Mouse (Mus musculus): ENCODE measurements around the gene Dpm3.
"Not testable (repeated sequence)": the region's sequence is repeated elsewhere in the genome, so short reads cannot be mapped to it uniquely, and the experiment has no call there.

The Dpm3 gene

DNA sequence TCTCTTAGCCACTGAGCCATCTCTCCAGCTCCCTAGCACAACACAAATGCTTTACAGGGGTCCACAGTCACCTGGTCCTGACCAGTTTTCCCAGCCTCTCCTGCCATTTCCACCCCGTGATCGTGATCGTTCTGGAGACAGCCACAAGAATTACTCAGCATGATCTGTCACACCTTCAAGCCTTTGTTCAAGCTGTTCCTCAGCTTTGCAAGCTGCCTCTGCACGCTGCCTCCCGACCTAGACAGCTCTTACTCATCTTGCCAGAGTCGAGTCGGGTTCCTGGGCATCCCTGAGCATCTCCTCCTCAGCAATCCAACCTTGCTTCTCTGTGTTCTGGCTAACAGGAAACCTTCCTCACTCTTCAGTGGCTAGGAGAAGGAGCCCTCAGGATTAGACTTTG is at the start of gene Dpm3:
TSS of gene Dpm3 (plus strand) at position 283 of the 400 bp plus-strand sequence.
- no peak for DNase-seq

- DNase-seq, result no peak
Observed at GRCm38 (mm10) chr3:89209731-89210130, 49.4 kb upstream of the Dpm3 start.

- DNase-seq, result no peak
Observed at GRCm38 (mm10) chr3:89210162-89210561, 49.0 kb upstream of the Dpm3 start.

DNA sequence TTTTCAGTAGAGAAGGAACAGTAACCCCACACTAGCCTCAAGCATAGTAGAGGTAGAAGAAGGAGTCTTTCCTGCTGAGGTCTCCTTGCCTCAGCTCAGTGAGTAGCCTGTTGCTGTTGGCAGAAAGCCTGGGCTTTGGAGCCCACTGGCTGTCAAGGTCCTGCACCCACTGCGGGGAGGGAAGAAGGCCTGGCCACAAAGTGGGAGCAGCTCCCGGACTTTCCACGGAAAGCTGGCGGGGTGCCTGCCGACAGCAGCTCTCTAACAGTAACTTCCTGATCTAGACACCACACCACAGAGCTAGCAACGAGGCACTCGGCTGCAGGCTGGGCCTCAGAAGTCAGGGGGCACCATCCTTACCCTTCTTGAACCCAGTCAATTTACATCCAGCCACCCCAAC is 48.4 kb upstream of the Dpm3 start:
- DNase-seq, result no peak

GRCm38 (mm10) chr3:89213803-89214530 is 45.2 kb upstream of the Dpm3 start:
- peak; percentile 85 to 88 for DNase-seq

DNA sequence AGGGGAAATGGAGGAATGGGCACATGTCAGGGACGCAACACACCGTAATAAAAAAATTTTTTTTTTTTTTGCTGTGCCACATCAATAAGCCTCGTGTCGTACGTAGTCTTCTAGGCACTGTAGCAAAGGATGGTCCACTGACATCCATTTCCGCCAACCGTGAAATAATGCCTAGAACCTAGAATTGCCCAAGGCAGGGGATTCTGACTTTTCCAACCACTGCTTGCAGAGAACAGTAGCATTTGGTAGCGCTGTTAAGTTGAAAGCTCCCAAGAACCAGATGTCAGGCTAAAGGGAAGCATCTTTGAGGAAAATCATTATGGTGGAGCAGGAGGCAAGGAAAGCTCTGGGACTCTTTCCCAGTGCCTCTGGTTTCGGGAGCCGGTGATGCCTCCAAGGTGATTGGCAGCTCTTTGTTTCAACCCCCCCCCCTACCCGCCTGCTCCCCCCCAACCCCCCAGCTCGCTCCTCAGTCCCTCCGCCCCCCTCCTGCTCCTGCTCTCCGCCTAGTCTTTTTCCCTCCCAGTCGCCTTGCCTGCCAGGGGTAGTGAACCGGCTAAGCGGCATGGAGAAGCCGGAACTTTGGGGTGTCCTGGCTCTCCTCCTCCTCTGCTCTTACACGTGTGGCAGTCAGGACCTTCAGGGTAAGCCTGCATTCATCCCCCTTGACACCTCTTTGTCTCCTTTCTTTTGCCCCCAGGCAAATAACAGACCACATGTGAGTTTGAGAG is 44.3 kb upstream of the Dpm3 start, which contains the start of gene Thbs3:
TSS of gene Thbs3 (plus strand) at position 500 of the 731 bp plus-strand sequence.
- no peak for DNase-seq

- DNase-seq, result peak; percentile 87 to 91
Observed at GRCm38 (mm10) chr3:89215853-89216252, 43.3 kb upstream of the Dpm3 start.

DNA sequence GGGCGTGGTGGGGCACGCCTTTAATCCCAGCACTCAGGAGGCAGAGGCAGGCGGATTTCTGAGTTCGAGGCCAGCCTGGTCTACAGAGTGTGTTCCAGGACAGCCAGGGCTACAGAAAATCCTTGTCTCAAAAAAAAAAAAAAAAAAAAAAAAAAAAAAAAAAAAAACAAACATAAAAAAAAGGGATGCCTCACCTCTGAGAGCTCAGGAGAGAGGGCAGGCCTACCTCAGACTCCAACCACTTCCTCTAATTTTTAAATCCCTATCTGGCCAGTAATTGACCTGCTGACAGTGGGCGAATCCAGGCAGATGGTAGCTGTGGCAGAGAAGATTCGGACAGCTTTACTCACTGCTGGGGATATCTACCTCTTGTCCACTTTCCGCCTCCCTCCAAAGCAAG is 42.8 kb upstream of the Dpm3 start:
- not testable (repeated sequence) for DNase-seq

- no peak for DNase-seq
Observed at GRCm38 (mm10) chr3:89218271-89218670, 40.9 kb upstream of the Dpm3 start.

- no peak for DNase-seq
Observed at GRCm38 (mm10) chr3:89219546-89219945, 39.6 kb upstream of the Dpm3 start.

- DNase-seq, result no peak
Observed at GRCm38 (mm10) chr3:89221167-89221566, 38.0 kb upstream of the Dpm3 start.

GRCm38 (mm10) chr3:89224796-89225195 is 34.4 kb upstream of the Dpm3 start:
- no peak for DNase-seq

- DNase-seq, result no peak
Observed at GRCm38 (mm10) chr3:89225321-89225815, 33.8 kb upstream of the Dpm3 start.

GRCm38 (mm10) chr3:89225918-89226317 is 33.2 kb upstream of the Dpm3 start:
- DNase-seq, result no peak

- no peak for DNase-seq
Observed at GRCm38 (mm10) chr3:89226361-89226760, 32.8 kb upstream of the Dpm3 start.

- DNase-seq, result no peak
Observed at GRCm38 (mm10) chr3:89226900-89227299, 32.3 kb upstream of the Dpm3 start, which contains the start of gene Mtx1. TSS of gene Mtx1 (minus strand) at chr3:89227088.

DNA sequence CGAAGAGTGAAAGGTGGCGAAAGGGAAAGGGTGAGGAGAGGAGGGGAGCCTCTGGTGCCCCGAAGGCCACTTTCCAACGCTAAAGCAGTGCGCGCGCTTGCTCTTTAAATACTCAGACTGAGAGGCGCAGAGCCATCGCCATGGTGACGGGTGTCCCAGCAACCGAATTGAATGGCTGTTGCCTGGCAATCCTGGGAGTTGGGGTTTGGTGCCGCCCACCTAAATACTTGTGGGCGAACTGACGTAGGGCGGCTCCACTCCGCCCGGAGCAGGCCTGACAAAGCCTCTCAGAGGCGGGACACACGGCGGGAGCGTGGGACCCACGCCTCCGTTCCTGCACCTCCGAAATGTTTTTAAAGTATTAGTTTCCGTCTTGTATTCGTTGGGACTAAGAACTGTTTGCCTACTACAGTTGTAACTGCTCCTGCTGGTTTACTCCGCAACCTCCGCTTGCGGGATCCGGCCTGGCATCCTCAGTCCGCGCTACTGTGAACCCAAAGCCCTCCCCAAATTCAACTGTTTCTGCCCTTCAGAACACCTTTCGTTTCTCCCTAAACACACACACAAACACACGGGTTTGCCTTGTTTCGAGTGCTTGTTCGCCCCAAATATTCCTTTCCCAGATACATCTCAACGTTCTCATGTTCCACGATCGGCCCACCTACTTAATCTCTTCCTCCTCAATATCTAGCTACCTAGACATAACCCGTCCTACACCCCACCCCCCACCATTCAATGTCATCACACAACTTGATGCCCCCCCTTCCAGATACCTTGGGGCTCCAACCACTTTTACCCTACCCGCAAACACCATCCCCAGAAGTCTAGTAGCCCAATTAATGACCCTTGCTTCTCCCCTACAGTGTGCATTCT is 31.6 kb upstream of the Dpm3 start:
- peak; percentile 41 to 54 for DNase-seq

GRCm38 (mm10) chr3:89228180-89228549 is 31.0 kb upstream of the Dpm3 start:
- peak; percentile 87 to 90 for DNase-seq

DNA sequence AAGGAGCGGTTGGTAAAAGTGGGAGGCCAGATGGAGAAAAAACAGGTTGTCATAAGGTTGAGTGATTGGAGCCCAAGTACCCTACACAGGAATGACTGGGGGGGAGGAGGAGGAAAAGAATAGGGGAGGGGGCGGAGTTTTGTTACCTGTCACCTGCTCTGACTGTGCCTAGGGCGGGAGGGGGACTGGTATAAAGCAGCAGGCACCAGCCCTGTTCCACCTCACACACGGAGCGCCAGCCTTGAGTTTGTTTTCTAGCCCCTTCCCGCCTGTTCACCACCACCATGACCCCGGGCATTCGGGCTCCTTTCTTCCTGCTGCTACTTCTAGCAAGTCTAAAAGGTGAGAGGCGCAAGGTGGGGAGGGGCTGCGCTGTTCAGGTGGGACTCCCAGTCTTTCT is 30.3 kb upstream of the Dpm3 start, which contains the start of gene Muc1:
TSS of gene Muc1 (plus strand) at position 222 of the 400 bp plus-strand sequence.
- DNase-seq, result no peak

GRCm38 (mm10) chr3:89229276-89229675 is 29.9 kb upstream of the Dpm3 start:
- DNase-seq, result no peak

DNA sequence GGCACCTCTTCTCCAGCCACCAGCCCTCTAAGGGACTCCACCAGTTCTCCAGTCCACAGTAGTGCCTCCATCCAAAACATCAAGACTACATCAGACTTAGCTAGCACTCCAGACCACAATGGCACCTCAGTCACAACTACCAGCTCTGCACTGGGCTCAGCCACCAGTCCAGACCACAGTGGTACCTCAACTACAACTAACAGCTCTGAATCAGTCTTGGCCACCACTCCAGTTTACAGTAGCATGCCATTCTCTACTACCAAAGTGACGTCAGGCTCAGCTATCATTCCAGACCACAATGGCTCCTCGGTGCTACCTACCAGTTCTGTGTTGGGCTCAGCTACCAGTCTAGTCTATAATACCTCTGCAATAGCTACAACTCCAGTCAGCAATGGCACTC is 28.6 kb upstream of the Dpm3 start:
- no peak for DNase-seq

GRCm38 (mm10) chr3:89231345-89231744 is 27.8 kb upstream of the Dpm3 start:
- DNase-seq, result no peak

DNA sequence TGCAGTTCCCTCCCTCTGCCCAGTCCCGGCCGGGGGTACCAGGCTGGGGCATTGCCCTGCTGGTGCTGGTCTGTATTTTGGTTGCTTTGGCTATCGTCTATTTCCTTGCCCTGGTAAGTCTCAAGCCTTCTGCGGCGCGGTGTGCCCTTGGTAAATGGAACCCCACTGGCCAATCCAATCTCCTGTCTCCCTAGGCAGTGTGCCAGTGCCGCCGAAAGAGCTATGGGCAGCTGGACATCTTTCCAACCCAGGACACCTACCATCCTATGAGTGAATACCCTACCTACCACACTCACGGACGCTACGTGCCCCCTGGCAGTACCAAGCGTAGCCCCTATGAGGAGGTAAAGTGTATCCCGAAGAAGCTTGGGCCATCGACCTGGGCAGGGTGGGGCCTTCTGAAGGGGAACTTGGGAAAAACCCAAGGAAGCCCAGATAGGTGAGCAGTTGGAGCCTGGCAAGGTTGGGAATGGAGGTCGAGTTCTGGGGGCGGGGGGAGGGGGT is 27.3 kb upstream of the Dpm3 start:
- no peak for DNase-seq

All from cerebellum, postnatal 36 days (tissue).